Mouse (Mus musculus): ENCODE measurements at regions not wholly inside any gene's neighbourhood (a gene's known extent, or its start where the extent isn't known, plus 50 kb on each side); places are given as distances from the start of the nearest gene placed in this dataset.

GRCm38 (mm10) chr8:89983859-89984258, 364.3 kb downstream of the Tox3 start:
- ATAC-seq (ENCODE audit: insufficient number of reproducible peaks, low FRiP score, low TSS enrichment, low read depth) (no peak), DNase-seq (ENCODE audit: low spot score) (no peak)
- H3K36me3 ChIP-seq (ENCODE audit: control insufficient read depth, insufficient read depth, low read length): no peaks in the 10 kb centered on the region
- H3K4me1 ChIP-seq (ENCODE audit: control insufficient read depth, insufficient read depth, low read length): no peaks in the 10 kb centered on the region
- no peak overlapping the region for H3K4me3 ChIP-seq (ENCODE audit: low read depth, low read length)
- H3K9ac ChIP-seq (ENCODE audit: low read length): no peak overlapping the region
- no peaks in the 10 kb centered on the region for H3K9me3 ChIP-seq (ENCODE audit: control insufficient read depth, low read length)
- H3K4me2 ChIP-seq (ENCODE audit: low read depth, severe bottlenecking): no peak overlapping the region
- H3K27me3 ChIP-seq (ENCODE audit: control insufficient read depth, insufficient read depth, low read length): no peaks in the 10 kb centered on the region
- 95% methylated on average over 2 of the region's 2 CpGs for WGBS
- no peak overlapping the region for H3K27ac ChIP-seq (replicated peaks; ENCODE audit: low read depth, low read length)

- Histone ChIP-seq H3K4me3 (ENCODE audit: low read depth, low read length) (no peak overlapping the region), H3K36me3 (ENCODE audit: control insufficient read depth, insufficient read depth, low read length) (no peaks in the 10 kb centered on the region), H3K4me1 (ENCODE audit: control insufficient read depth, insufficient read depth, low read length) (no peaks in the 10 kb centered on the region), H3K27ac (replicated peaks; ENCODE audit: low read depth, low read length) (no peak overlapping the region), H3K9ac (ENCODE audit: low read length) (no peak overlapping the region), H3K27me3 (ENCODE audit: control insufficient read depth, insufficient read depth, low read length) (no peaks in the 10 kb centered on the region), H3K4me2 (ENCODE audit: low read depth, severe bottlenecking) (no peak overlapping the region), H3K9me3 (ENCODE audit: control insufficient read depth, low read length) (no peaks in the 10 kb centered on the region)
- 53% methylated on average over 2 of the region's 2 CpGs for WGBS
- DNase-seq (ENCODE audit: low spot score) (no peak), ATAC-seq (ENCODE audit: insufficient number of reproducible peaks, low FRiP score, low TSS enrichment, low read depth) (no peak)
Observed at GRCm38 (mm10) chr8:89982551-89982950, 365.6 kb downstream of the Tox3 start.

GRCm38 (mm10) chr8:89981320-89981719, 366.8 kb downstream of the Tox3 start:
- Histone ChIP-seq H3K36me3 (ENCODE audit: control insufficient read depth, insufficient read depth, low read length) (no peaks in the 10 kb centered on the region), H3K4me3 (ENCODE audit: low read depth, low read length) (no peak overlapping the region), H3K4me2 (ENCODE audit: low read depth, severe bottlenecking) (no peak overlapping the region), H3K27me3 (ENCODE audit: control insufficient read depth, insufficient read depth, low read length) (no peaks in the 10 kb centered on the region), H3K9ac (ENCODE audit: low read length) (no peak overlapping the region), H3K4me1 (ENCODE audit: control insufficient read depth, insufficient read depth, low read length) (no peaks in the 10 kb centered on the region), H3K27ac (replicated peaks; ENCODE audit: low read depth, low read length) (no peak overlapping the region), H3K9me3 (ENCODE audit: control insufficient read depth, low read length) (no peaks in the 10 kb centered on the region)
- ATAC-seq (ENCODE audit: insufficient number of reproducible peaks, low FRiP score, low TSS enrichment, low read depth) (no peak), DNase-seq (ENCODE audit: low spot score) (no peak)
- 62% methylated on average over 2 of the region's 2 CpGs for WGBS

- Histone ChIP-seq H3K4me2 (ENCODE audit: low read depth, severe bottlenecking) (no peak overlapping the region), H3K36me3 (ENCODE audit: control insufficient read depth, insufficient read depth, low read length) (no peaks in the 10 kb centered on the region), H3K4me1 (ENCODE audit: control insufficient read depth, insufficient read depth, low read length) (no peaks in the 10 kb centered on the region), H3K27ac (replicated peaks; ENCODE audit: low read depth, low read length) (no peak overlapping the region), H3K27me3 (ENCODE audit: control insufficient read depth, insufficient read depth, low read length) (no peaks in the 10 kb centered on the region), H3K4me3 (ENCODE audit: low read depth, low read length) (no peak overlapping the region), H3K9ac (ENCODE audit: low read length) (no peak overlapping the region), H3K9me3 (ENCODE audit: control insufficient read depth, low read length) (no peaks in the 10 kb centered on the region)
- no peak for ATAC-seq (ENCODE audit: insufficient number of reproducible peaks, low FRiP score, low TSS enrichment, low read depth)
- no peak for DNase-seq (ENCODE audit: low spot score)
- WGBS: 69% methylated on average over 4 of the region's 4 CpGs
Observed at GRCm38 (mm10) chr8:89980441-89980840, 367.7 kb downstream of the Tox3 start.

GRCm38 (mm10) chr8:89962799-89963198, 385.3 kb downstream of the Tox3 start:
- Histone ChIP-seq H3K9me3 (ENCODE audit: control insufficient read depth, low read length) (no peaks in the 10 kb centered on the region), H3K36me3 (ENCODE audit: control insufficient read depth, insufficient read depth, low read length) (no peaks in the 10 kb centered on the region), H3K27me3 (ENCODE audit: control insufficient read depth, insufficient read depth, low read length) (no peaks in the 10 kb centered on the region), H3K4me1 (ENCODE audit: control insufficient read depth, insufficient read depth, low read length) (no peaks in the 10 kb centered on the region), H3K9ac (ENCODE audit: low read length) (no peak overlapping the region), H3K27ac (replicated peaks; ENCODE audit: low read depth, low read length) (no peak overlapping the region), H3K4me2 (ENCODE audit: low read depth, severe bottlenecking) (no peak overlapping the region), H3K4me3 (ENCODE audit: low read depth, low read length) (no peak overlapping the region)
- DNase-seq (ENCODE audit: low spot score): no peak
- ATAC-seq (ENCODE audit: insufficient number of reproducible peaks, low FRiP score, low TSS enrichment, low read depth): no peak
- WGBS: 92% methylated on average over 1 of the region's 1 CpGs

GRCm38 (mm10) chr8:89957486-89957885, 390.7 kb downstream of the Tox3 start:
- ATAC-seq (ENCODE audit: insufficient number of reproducible peaks, low FRiP score, low TSS enrichment, low read depth) (no peak), DNase-seq (ENCODE audit: low spot score) (no peak)
- no peaks in the 10 kb centered on the region for H3K36me3 ChIP-seq (ENCODE audit: control insufficient read depth, insufficient read depth, low read length)
- no peak overlapping the region for H3K4me3 ChIP-seq (ENCODE audit: low read depth, low read length)
- no peaks in the 10 kb centered on the region for H3K27me3 ChIP-seq (ENCODE audit: control insufficient read depth, insufficient read depth, low read length)
- H3K9me3 ChIP-seq (ENCODE audit: control insufficient read depth, low read length): no peaks in the 10 kb centered on the region
- no peak overlapping the region for H3K27ac ChIP-seq (replicated peaks; ENCODE audit: low read depth, low read length)
- H3K4me2 ChIP-seq (ENCODE audit: low read depth, severe bottlenecking): no peak overlapping the region
- no peaks in the 10 kb centered on the region for H3K4me1 ChIP-seq (ENCODE audit: control insufficient read depth, insufficient read depth, low read length)
- H3K9ac ChIP-seq (ENCODE audit: low read length): no peak overlapping the region

- no peaks in the 10 kb centered on the region for H3K9me3 ChIP-seq (ENCODE audit: control insufficient read depth, low read length)
- H3K4me1 ChIP-seq (ENCODE audit: control insufficient read depth, insufficient read depth, low read length): no peaks in the 10 kb centered on the region
- WGBS: 75% methylated on average over 11 of the region's 11 CpGs
- H3K4me3 ChIP-seq (ENCODE audit: low read depth, low read length): no peak overlapping the region
- no peak overlapping the region for H3K27ac ChIP-seq (replicated peaks; ENCODE audit: low read depth, low read length)
- DNase-seq (ENCODE audit: low spot score): no peak
- no peaks in the 10 kb centered on the region for H3K27me3 ChIP-seq (ENCODE audit: control insufficient read depth, insufficient read depth, low read length)
- no peak for ATAC-seq (ENCODE audit: insufficient number of reproducible peaks, low FRiP score, low TSS enrichment, low read depth)
- H3K4me2 ChIP-seq (ENCODE audit: low read depth, severe bottlenecking): no peak overlapping the region
- H3K9ac ChIP-seq (ENCODE audit: low read length): no peak overlapping the region
- H3K36me3 ChIP-seq (ENCODE audit: control insufficient read depth, insufficient read depth, low read length): no peaks in the 10 kb centered on the region
Observed at GRCm38 (mm10) chr8:89956482-89957020, 391.6 kb downstream of the Tox3 start.

- H3K9me3 ChIP-seq (ENCODE audit: control insufficient read depth, low read length): no peaks in the 10 kb centered on the region
- H3K9ac ChIP-seq (ENCODE audit: low read length): no peak overlapping the region
- no peaks in the 10 kb centered on the region for H3K4me1 ChIP-seq (ENCODE audit: control insufficient read depth, insufficient read depth, low read length)
- WGBS: 89% methylated on average over 1 of the region's 1 CpGs
- DNase-seq (ENCODE audit: low spot score) (no peak), ATAC-seq (ENCODE audit: insufficient number of reproducible peaks, low FRiP score, low TSS enrichment, low read depth) (no peak)
- no peaks in the 10 kb centered on the region for H3K36me3 ChIP-seq (ENCODE audit: control insufficient read depth, insufficient read depth, low read length)
- no peak overlapping the region for H3K4me2 ChIP-seq (ENCODE audit: low read depth, severe bottlenecking)
- no peaks in the 10 kb centered on the region for H3K27me3 ChIP-seq (ENCODE audit: control insufficient read depth, insufficient read depth, low read length)
- H3K4me3 ChIP-seq (ENCODE audit: low read depth, low read length): no peak overlapping the region
- no peak overlapping the region for H3K27ac ChIP-seq (replicated peaks; ENCODE audit: low read depth, low read length)
Observed at GRCm38 (mm10) chr8:89938836-89939235, 409.3 kb downstream of the Tox3 start.

GRCm38 (mm10) chr8:89934521-89934920, 413.6 kb downstream of the Tox3 start:
- H3K4me2 ChIP-seq (ENCODE audit: low read depth, severe bottlenecking): no peak overlapping the region
- WGBS: 94% methylated on average over 2 of the region's 2 CpGs
- ATAC-seq (ENCODE audit: insufficient number of reproducible peaks, low FRiP score, low TSS enrichment, low read depth): no peak
- no peak overlapping the region for H3K9ac ChIP-seq (ENCODE audit: low read length)
- no peak overlapping the region for H3K27ac ChIP-seq (replicated peaks; ENCODE audit: low read depth, low read length)
- no peak overlapping the region for H3K4me3 ChIP-seq (ENCODE audit: low read depth, low read length)
- no peaks in the 10 kb centered on the region for H3K27me3 ChIP-seq (ENCODE audit: control insufficient read depth, insufficient read depth, low read length)
- no peaks in the 10 kb centered on the region for H3K9me3 ChIP-seq (ENCODE audit: control insufficient read depth, low read length)
- no peaks in the 10 kb centered on the region for H3K36me3 ChIP-seq (ENCODE audit: control insufficient read depth, insufficient read depth, low read length)
- H3K4me1 ChIP-seq (ENCODE audit: control insufficient read depth, insufficient read depth, low read length): no peaks in the 10 kb centered on the region
- no peak for DNase-seq (ENCODE audit: low spot score)
